ENCODE assay signal across 8 mouse cellular contexts in genomic region chr2:73270593-73271458, GRCm38 (mm10). TPM values are rescaled to one million over a fixed set of nuclear protein-coding genes. Genes with fewer than 3 reads are reported as not detected.
DNase-seq lines count a peak whose midpoint lies in the region; ATAC-seq lines count a peak whose summit lies in the region.

No protein-coding gene starts in this region.

- intact Hi-C loops in gastrocnemius, postnatal 14 days (cut with DNase I; ENCODE audit: low total_unique reads): loop anchor here (10.0 kb wide), 2 partner anchors 756 to 1736 kb away; no protein-coding TSS in a partner anchor

- DNase-seq in adrenal gland, postnatal 14 days: peak; percentile 21
- no peak for DNase-seq in adrenal gland, adult 2 months
- DNase-seq in urinary bladder, postnatal 14 days (ENCODE audit: low spot score): peak; percentile 16
- no peak for DNase-seq in urinary bladder, adult 2 months (ENCODE audit: low spot score)
- DNase-seq in testis, postnatal 14 days (ENCODE audit: low spot score): peak; percentile 47
- DNase-seq in gastrocnemius, postnatal 14 days: no peak

- peak; percentile 15 for ATAC-seq in inflammation-experienced regulatory T-cells, adult 6 months
- peak; percentile 31; the same call in 1 of the 2 replicates for ATAC-seq in megakaryocyte, adult 5-6 weeks (ENCODE audit: poor library complexity, severe bottlenecking)

RNA-seq across cellular contexts. Expression of gene Sp9, which starts 0.9 kb away (rescaled TPM):
- not detected in 2 replicates for total RNA-seq in adrenal gland, postnatal 14 days (2021)
- total RNA-seq in adrenal gland, adult 2 months (2021): not detected
- not detected in 2 replicates for polyA plus RNA-seq in adrenal gland, adult 2 months (2012; rRNA removed)
- not detected in 2 replicates for polyA plus RNA-seq in urinary bladder, adult 2 months (2012; rRNA removed)
- not detected for polyA plus RNA-seq in inflammation-experienced regulatory T-cells, adult 6 months (2017; shearing (Covaris generic))
- total RNA-seq in megakaryocyte, adult 5-6 weeks (2015): not detected in 2 replicates
- not detected in 2 replicates for total RNA-seq in megakaryocyte, adult 5-6 weeks (2017)
- total RNA-seq in gastrocnemius, postnatal 14 days (2021): not detected

RNA-seq across cellular contexts. Expression of gene Scrn3, which starts 41.6 kb away (rescaled TPM):
- 17.6 and 20.3 TPM in 2 replicates for total RNA-seq in adrenal gland, postnatal 14 days (2021)
- total RNA-seq in adrenal gland, adult 2 months (2021): 10 to 100 TPM; 19.1 to 28.1 TPM
- polyA plus RNA-seq in adrenal gland, adult 2 months (2012; rRNA removed): 3.8 and 4.6 TPM in 2 replicates
- 19.1 and 26.2 TPM in 2 replicates for polyA plus RNA-seq in urinary bladder, adult 2 months (2012; rRNA removed)
- polyA plus RNA-seq in inflammation-experienced regulatory T-cells, adult 6 months (2017; shearing (Covaris generic)): 10 to 100 TPM in 2 of 3 experiments, 1 to 10 TPM in 1; 8.8 to 13.5 (median 12.5) TPM
- total RNA-seq in megakaryocyte, adult 5-6 weeks (2015): 9.0 and 9.5 TPM in 2 replicates
- total RNA-seq in megakaryocyte, adult 5-6 weeks (2017): 8.0 and 15.7 TPM in 2 replicates
- 10 to 100 TPM; 26.8 to 28.6 TPM for total RNA-seq in gastrocnemius, postnatal 14 days (2021)

RNA-seq across cellular contexts. Expression of gene Cir1, which starts 41.7 kb away (rescaled TPM):
- total RNA-seq in adrenal gland, postnatal 14 days (2021): 18.6 and 22.0 TPM in 2 replicates
- 10 to 100 TPM; 14.0 to 21.7 TPM for total RNA-seq in adrenal gland, adult 2 months (2021)
- 0.36 and 0.40 TPM in 2 replicates for polyA plus RNA-seq in adrenal gland, adult 2 months (2012; rRNA removed)
- polyA plus RNA-seq in urinary bladder, adult 2 months (2012; rRNA removed): 21.7 and 23.4 TPM in 2 replicates
- 10 to 100 TPM; 18.9 to 30.4 (median 30.3) TPM for polyA plus RNA-seq in inflammation-experienced regulatory T-cells, adult 6 months (2017; shearing (Covaris generic))
- 13.6 and 14.0 TPM in 2 replicates for total RNA-seq in megakaryocyte, adult 5-6 weeks (2015)
- 15.2 and 17.2 TPM in 2 replicates for total RNA-seq in megakaryocyte, adult 5-6 weeks (2017)
- total RNA-seq in gastrocnemius, postnatal 14 days (2021): 10 to 100 TPM; 12.4 to 13.8 TPM

RNA-seq across cellular contexts. Expression of gene Ola1, which starts 52.1 kb away (rescaled TPM):
- total RNA-seq in adrenal gland, postnatal 14 days (2021): 45.0 and 47.3 TPM in 2 replicates
- 10 to 100 TPM; 50.2 to 56.2 TPM for total RNA-seq in adrenal gland, adult 2 months (2021)
- 0.65 and 1.2 TPM in 2 replicates for polyA plus RNA-seq in adrenal gland, adult 2 months (2012; rRNA removed)
- polyA plus RNA-seq in urinary bladder, adult 2 months (2012; rRNA removed): 36.2 and 37.9 TPM in 2 replicates
- 10 to 100 TPM; 68.4 to 91.6 (median 88.3) TPM for polyA plus RNA-seq in inflammation-experienced regulatory T-cells, adult 6 months (2017; shearing (Covaris generic))
- 85.1 and 87.6 TPM in 2 replicates for total RNA-seq in megakaryocyte, adult 5-6 weeks (2015)
- 82.6 and 89.2 TPM in 2 replicates for total RNA-seq in megakaryocyte, adult 5-6 weeks (2017)
- total RNA-seq in gastrocnemius, postnatal 14 days (2021): 10 to 100 TPM; 97.2 to 98.5 TPM

Comparison
In these comparisons a context has a peak if more than half of its experiments do, and no peak if none do; other contexts are left out.
1. DNase-seq: peak in adrenal gland, postnatal 14 days (single experiment), urinary bladder, postnatal 14 days (single experiment) and testis, postnatal 14 days (single experiment); none in adrenal gland, adult 2 months (single experiment), urinary bladder, adult 2 months (single experiment) and gastrocnemius, postnatal 14 days (single experiment).